Mouse (Mus musculus) heart, postnatal 25 days (tissue): ENCODE data around the gene Gm49384. TPM values are rescaled to one million over a fixed set of nuclear protein-coding genes. Genes with fewer than 3 reads are reported as not detected.

Experiments used
- microRNA-seq: library from miRNA; unstranded; fragments of <30 nt; microRNA quantifications from one replicate; pipeline ENCODE4 v1.2.0, GENCODE M21; 2022
- total RNA-seq, 2 experiments: library from RNA; stranded (reverse); gene quantifications; 2 replicates each; pipeline ENCODE4 v1.2.3; 2021

The Gm49384 gene
- total RNA-seq, 2 experiments from 2014 or later: 2.3 to 3.7 TPM

Small RNAs within 50 kb of the gene (microRNA-seq; reads per million reads assigned to microRNA genes)
- gene Gm47287 (not detected), gene Gm47295 (1.4 reads per million)

Other genes with a start within 250 kb of the Gm49384 start
- gene Rps29, start 45.1 kb downstream of the Gm49384 start, total RNA-seq: 1,000 to 10,000 TPM; 1,352 to 1,376 TPM
- gene Lrr1, start 35.5 kb downstream of the Gm49384 start, total RNA-seq: under 1 TPM in 1 of 2 experiments, not detected in 1; 0.88 TPM
- gene Rpl36al, start 20.2 kb downstream of the Gm49384 start, total RNA-seq: 100 to 1,000 TPM; 224 to 242 TPM
- gene Mgat2, start 20.1 kb downstream of the Gm49384 start, total RNA-seq: 10 to 100 TPM; 19.6 to 20.0 TPM
- gene Gm49383, start 7.2 kb downstream of the Gm49384 start, total RNA-seq: 1 to 10 TPM; 2.6 to 4.5 TPM
- gene Dnaaf2, start 5.8 kb downstream of the Gm49384 start, total RNA-seq: under 1 TPM; 0.34 to 0.56 TPM
- gene Pole2, start 23.9 kb upstream of the Gm49384 start, total RNA-seq: 1 to 10 TPM in 1 of 2 experiments, under 1 TPM in 1; 0.98 to 1.2 TPM
- gene Klhdc1, start 36.9 kb upstream of the Gm49384 start, total RNA-seq: 10 to 100 TPM; 26.5 to 28.7 TPM
- 100 to 1,000 TPM; 103 to 105 TPM for gene Klhdc2, start 92.4 kb upstream of the Gm49384 start, total RNA-seq
- 10 to 100 TPM; 24.0 to 24.4 TPM for gene Nemf, start 152.9 kb upstream of the Gm49384 start, total RNA-seq
- 10 to 100 TPM; 40.5 to 43.7 TPM for gene Arf6, start 167.9 kb upstream of the Gm49384 start, total RNA-seq
- gene Gm9887, start 168.2 kb upstream of the Gm49384 start, total RNA-seq: under 1 TPM; 0.60 to 0.61 TPM